10 mouse cellular contexts compared by ENCODE assay signal in genomic region chr11:115830550-115831325, GRCm38 (mm10). TPM values are rescaled to one million over a fixed set of nuclear protein-coding genes. Genes with fewer than 3 reads are reported as not detected.
DNase-seq lines count a peak whose midpoint lies in the region; ATAC-seq and TF ChIP-seq lines count a peak whose summit lies in the region.
"Had no signal": no experiment of that assay in that cellular context is flagged by ENCODE, and none has a peak within 500 bp of the region (broad histone marks: within the 10 kb centered on the region; RNA-seq: fewer than 3 reads in every experiment).

No protein-coding gene starts in this region.

- peaks cover 40% of the 10 kb centered on the region; the same call in 1 of the 2 replicates for H3K79me2 ChIP-seq in liver, adult 2 months (ENCODE audit: control insufficient read depth, insufficient read depth, low read length)

- peak overlapping the region; percentile 7; the same call in 1 of the 2 replicates for H3K9ac ChIP-seq in liver, adult 2 months (ENCODE audit: low read depth, low read length)
- H3K9ac ChIP-seq in kidney, embryonic 16.5 days (replicated peaks; ENCODE audit: low read length) = peak overlapping the region; percentile 41
- H3K9ac ChIP-seq in stomach, embryonic 14.5 days (replicated peaks; ENCODE audit: low read depth, low read length) = no peak overlapping the region
- no peak overlapping the region for H3K9ac ChIP-seq in forebrain, embryonic 11.5 days (ENCODE audit: low read length)

- ATAC-seq in kidney, embryonic 16.5 days (ENCODE audit: low FRiP score, low TSS enrichment) = peak; percentile 30
- no peak for ATAC-seq in stomach, embryonic 14.5 days (ENCODE audit: insufficient number of reproducible peaks, insufficient read depth, low FRiP score, low read depth)
- no peak for ATAC-seq in forebrain, embryonic 11.5 days (replicated peaks; ENCODE audit: low FRiP score)
- no peak for ATAC-seq in monocyte, adult 5-6 weeks (replicated peaks; ENCODE audit: insufficient number of reproducible peaks, low FRiP score, low TSS enrichment, poor library complexity, severe bottlenecking)

- H3K4me2 ChIP-seq in kidney, embryonic 16.5 days (replicated peaks; ENCODE audit: low read depth, low read length) = peak overlapping the region; percentile 31
- 0 out of 2 replicates have a peak overlapping the region, but pooled peaks have one; percentile 6 for H3K4me2 ChIP-seq in stomach, embryonic 14.5 days (replicated peaks; ENCODE audit: low read depth, low read length)
- no peak overlapping the region for H3K4me2 ChIP-seq in forebrain, embryonic 11.5 days (ENCODE audit: low read depth, low read length, severe bottlenecking)

- peaks cover 31% of the 10 kb centered on the region for H3K4me1 ChIP-seq in liver, adult 2 months (ENCODE audit: control insufficient read depth, insufficient read depth, low read length)
- H3K4me1 ChIP-seq in kidney, embryonic 16.5 days (ENCODE audit: insufficient read depth, low read length) = peaks cover 77% of the 10 kb centered on the region
- peaks cover 45% of the 10 kb centered on the region for H3K4me1 ChIP-seq in stomach, embryonic 14.5 days (ENCODE audit: control insufficient read depth, insufficient read depth, low read length)
- peaks cover 1% of the 10 kb centered on the region; the same call in 1 of the 2 replicates for H3K4me1 ChIP-seq in forebrain, embryonic 11.5 days (replicated peaks; ENCODE audit: control insufficient read depth, insufficient read depth, low read length)

- H3K27ac ChIP-seq in liver, adult 2 months (replicated peaks; ENCODE audit: insufficient read depth, low read depth, low read length) = peak overlapping the region; percentile 26
- peak overlapping the region; percentile 94 for H3K27ac ChIP-seq in kidney, embryonic 16.5 days (ENCODE audit: low read length)
- peak overlapping the region; percentile 7; the same call in 1 of the 2 replicates for H3K27ac ChIP-seq in stomach, embryonic 14.5 days (ENCODE audit: low read length)
- no peak overlapping the region for H3K27ac ChIP-seq in forebrain, embryonic 11.5 days (ENCODE audit: low read depth, low read length)

- TF ChIP-seq CTCF in liver, adult 2 months (IDR thresholded peaks at IDR 0.05; ENCODE audit: low read depth, low read length) = no peak

- H3K27me3 ChIP-seq in liver, adult 2 months (ENCODE audit: control insufficient read depth, insufficient read depth, low read length) = no peaks in the 10 kb centered on the region
- H3K27me3 ChIP-seq in kidney, embryonic 16.5 days (ENCODE audit: insufficient read depth, low read length) = no peaks in the 10 kb centered on the region
- no peaks in the 10 kb centered on the region for H3K27me3 ChIP-seq in stomach, embryonic 14.5 days (ENCODE audit: control insufficient read depth, insufficient read depth, low read length)
- H3K27me3 ChIP-seq in forebrain, embryonic 11.5 days (ENCODE audit: control insufficient read depth, insufficient read depth, low read length) = peaks cover 3% of the 10 kb centered on the region

- WGBS in liver, adult 2 months = 36% methylated on average over 25 of the region's 25 CpGs
- 23% methylated on average over 25 of the region's 25 CpGs for WGBS in kidney, embryonic 16.5 days
- 30% methylated on average over 25 of the region's 25 CpGs for WGBS in stomach, embryonic 14.5 days
- WGBS in forebrain, embryonic 11.5 days = 23% methylated on average over 25 of the region's 25 CpGs

- TF ChIP-seq POLR2A in liver, adult 2 months (IDR thresholded peaks at IDR 0.05; ENCODE audit: extremely low read depth, insufficient read depth, low read length) = no peak

- no peaks in the 10 kb centered on the region for H3K9me3 ChIP-seq in kidney, embryonic 16.5 days (ENCODE audit: low read length)
- H3K9me3 ChIP-seq in stomach, embryonic 14.5 days (ENCODE audit: control insufficient read depth, low read depth, low read length) = no peaks in the 10 kb centered on the region
- H3K9me3 ChIP-seq in forebrain, embryonic 11.5 days (ENCODE audit: control insufficient read depth, low read length) = no peaks in the 10 kb centered on the region

- DNase-seq in liver, adult 2 months (ENCODE audit: extremely low read depth, low read depth, low spot score) = peak; percentile 57
- no peak for DNase-seq in liver
- DNase-seq in embryo, embryonic 9.5 days (ENCODE audit: extremely low spot score) = peak; percentile 47
- no peak for DNase-seq in forebrain, embryonic 11.5 days (ENCODE audit: low spot score)
- DNase-seq: thymus, postnatal 36 days had no signal

- H3K36me3 ChIP-seq in liver, adult 2 months (ENCODE audit: control insufficient read depth, insufficient read depth, low read length) = no peaks in the 10 kb centered on the region
- no peaks in the 10 kb centered on the region for H3K36me3 ChIP-seq in kidney, embryonic 16.5 days (ENCODE audit: insufficient read depth, low read length)
- no peaks in the 10 kb centered on the region for H3K36me3 ChIP-seq in stomach, embryonic 14.5 days (ENCODE audit: control insufficient read depth, insufficient read depth, low read length)
- no peaks in the 10 kb centered on the region for H3K36me3 ChIP-seq in forebrain, embryonic 11.5 days (ENCODE audit: control insufficient read depth, insufficient read depth, low read length)

- H3K4me3 ChIP-seq in liver, adult 2 months (ENCODE audit: insufficient read depth, low read depth, low read length) = no peak overlapping the region
- H3K4me3 ChIP-seq in kidney, embryonic 16.5 days (ENCODE audit: low read length) = no peak overlapping the region
- H3K4me3 ChIP-seq in stomach, embryonic 14.5 days (ENCODE audit: low read depth, low read length) = no peak overlapping the region
- H3K4me3 ChIP-seq in forebrain, embryonic 11.5 days (ENCODE audit: low read depth, low read length) = no peak overlapping the region
- H3K4me3 ChIP-seq: myocyte had no signal

RNA-seq across cellular contexts. Expression of gene Llgl2, which starts 6.9 kb away (rescaled TPM):
- 15.8 and 17.2 TPM in 2 replicates for total RNA-seq in liver, adult 2 months (2014; rRNA removed)
- 46.8 and 52.7 TPM in 2 replicates for polyA plus RNA-seq in liver, adult 2 months (2012; rRNA removed)
- 58.3 and 64.5 TPM in 2 replicates for polyA plus RNA-seq in kidney, embryonic 16.5 days (2015; fragmentation: Nextera tagmentation; extraction: Ambion mirVana)
- 37.6 and 41.1 TPM in 2 replicates for polyA plus RNA-seq in stomach, embryonic 14.5 days (2014; fragmentation: Nextera tagmentation; extraction: Ambion mirVana)
- polyA plus RNA-seq in forebrain, embryonic 11.5 days (2014; fragmentation: Nextera tagmentation; extraction: Ambion mirVana) = 3.9 and 5.5 TPM in 2 replicates
- total RNA-seq in monocyte, adult 5-6 weeks (2017) = 10.4 to 25.9 TPM (median 10.7 TPM) in 3 replicates

RNA-seq across cellular contexts. Expression of gene Tsen54, which starts 16.2 kb away (rescaled TPM):
- total RNA-seq in liver, adult 2 months (2014; rRNA removed) = 4.0 and 5.8 TPM in 2 replicates
- 11.2 and 15.6 TPM in 2 replicates for polyA plus RNA-seq in liver, adult 2 months (2012; rRNA removed)
- polyA plus RNA-seq in kidney, embryonic 16.5 days (2015; fragmentation: Nextera tagmentation; extraction: Ambion mirVana) = 48.1 and 50.2 TPM in 2 replicates
- polyA plus RNA-seq in stomach, embryonic 14.5 days (2014; fragmentation: Nextera tagmentation; extraction: Ambion mirVana) = 24.3 and 25.0 TPM in 2 replicates
- polyA plus RNA-seq in forebrain, embryonic 11.5 days (2014; fragmentation: Nextera tagmentation; extraction: Ambion mirVana) = 29.4 and 33.4 TPM in 2 replicates
- 6.3 to 11.7 TPM (median 7.3 TPM) in 3 replicates for total RNA-seq in monocyte, adult 5-6 weeks (2017)

RNA-seq across cellular contexts. Expression of gene Caskin2, which starts 17.3 kb away (rescaled TPM):
- 2.9 and 3.8 TPM in 2 replicates for total RNA-seq in liver, adult 2 months (2014; rRNA removed)
- polyA plus RNA-seq in liver, adult 2 months (2012; rRNA removed) = 8.9 and 9.7 TPM in 2 replicates
- polyA plus RNA-seq in kidney, embryonic 16.5 days (2015; fragmentation: Nextera tagmentation; extraction: Ambion mirVana) = 21.5 and 23.6 TPM in 2 replicates
- polyA plus RNA-seq in stomach, embryonic 14.5 days (2014; fragmentation: Nextera tagmentation; extraction: Ambion mirVana) = 14.3 and 15.3 TPM in 2 replicates
- polyA plus RNA-seq in forebrain, embryonic 11.5 days (2014; fragmentation: Nextera tagmentation; extraction: Ambion mirVana) = 20.4 and 21.2 TPM in 2 replicates
- 0.19 to 5.1 TPM (median 0.78 TPM) in 3 replicates for total RNA-seq in monocyte, adult 5-6 weeks (2017)

RNA-seq across cellular contexts. Expression of gene Myo15b, which starts 27.5 kb away (rescaled TPM):
- total RNA-seq in liver, adult 2 months (2014; rRNA removed) = 0.07 and 0.28 TPM in 2 replicates
- polyA plus RNA-seq in liver, adult 2 months (2012; rRNA removed) = 0.51 and 0.56 TPM in 2 replicates
- 12.6 and 14.2 TPM in 2 replicates for polyA plus RNA-seq in kidney, embryonic 16.5 days (2015; fragmentation: Nextera tagmentation; extraction: Ambion mirVana)
- polyA plus RNA-seq in stomach, embryonic 14.5 days (2014; fragmentation: Nextera tagmentation; extraction: Ambion mirVana) = 3.1 and 5.9 TPM in 2 replicates
- 0.16 TPM in 1 of 2 replicates, not detected in the other for polyA plus RNA-seq in forebrain, embryonic 11.5 days (2014; fragmentation: Nextera tagmentation; extraction: Ambion mirVana)
- not detected in 3 replicates for total RNA-seq in monocyte, adult 5-6 weeks (2017)
- total RNA-seq: gastrocnemius, adult 18-20 months had no signal

Comparison
In these comparisons a context has a peak if more than half of its experiments do, and no peak if none do; other contexts are left out.
1. DNase-seq: peak in liver, adult 2 months (single experiment) and embryo, embryonic 9.5 days (single experiment); none in liver (single experiment) and forebrain, embryonic 11.5 days (single experiment).
2. H3K9ac ChIP-seq: peak in liver, adult 2 months (single experiment) and kidney, embryonic 16.5 days (single experiment); none in stomach, embryonic 14.5 days (single experiment) and forebrain, embryonic 11.5 days (single experiment).